Mouse (Mus musculus) lung, postnatal 14 days (tissue): ENCODE data around the gene Zmynd12.

Experiments used
- DNase-seq: peaks from one replicate; pipeline ENCODE4 v3.0.0; 2021

The Zmynd12 gene

GRCm38 (mm10) chr4:119450436-119450835 is 27.8 kb downstream of the Zmynd12 start:
- DNase-seq, result no peak

GRCm38 (mm10) chr4:119453128-119453527 is 30.5 kb downstream of the Zmynd12 start:
- DNase-seq, result no peak

- DNase-seq, result no peak
Measured at GRCm38 (mm10) chr4:119453533-119453932, 30.9 kb downstream of the Zmynd12 start.

- peak; percentile 24 for DNase-seq
Measured at GRCm38 (mm10) chr4:119460296-119460695, 37.7 kb downstream of the Zmynd12 start.

- DNase-seq, result peak; percentile 39
Measured at GRCm38 (mm10) chr4:119460728-119461141, 38.1 kb downstream of the Zmynd12 start.

GRCm38 (mm10) chr4:119462457-119462856 is 39.8 kb downstream of the Zmynd12 start:
- DNase-seq, result no peak

- DNase-seq, result peak; percentile 65
Measured at GRCm38 (mm10) chr4:119462858-119463755, 40.5 kb downstream of the Zmynd12 start.

GRCm38 (mm10) chr4:119463756-119464419 is 41.3 kb downstream of the Zmynd12 start:
- no peak for DNase-seq

- no peak for DNase-seq
Measured at GRCm38 (mm10) chr4:119465841-119466240, 43.2 kb downstream of the Zmynd12 start.

- peak; percentile 31 for DNase-seq
Measured at GRCm38 (mm10) chr4:119467720-119468380, 45.2 kb downstream of the Zmynd12 start.

GRCm38 (mm10) chr4:119472545-119472944 is 49.9 kb downstream of the Zmynd12 start:
- no peak for DNase-seq

- no peak for DNase-seq
Measured at GRCm38 (mm10) chr4:119473150-119473549, 50.5 kb downstream of the Zmynd12 start.

GRCm38 (mm10) chr4:119483051-119483450 is 60.4 kb downstream of the Zmynd12 start:
- DNase-seq, result no peak

GRCm38 (mm10) chr4:119484882-119485281 is 62.3 kb downstream of the Zmynd12 start:
- no peak for DNase-seq

- DNase-seq, result no peak
Measured at GRCm38 (mm10) chr4:119489666-119490065, 67.1 kb downstream of the Zmynd12 start.

- DNase-seq, result peak; percentile 27
Measured at GRCm38 (mm10) chr4:119490806-119491205, 68.2 kb downstream of the Zmynd12 start.

- DNase-seq, result peak; percentile 67
Measured at GRCm38 (mm10) chr4:119492291-119492932, 69.8 kb downstream of the Zmynd12 start, which contains the start of gene Rimkla. Gene Rimkla, minus strand, starts transcription at chr4:119492628.

GRCm38 (mm10) chr4:119492933-119493327 is 70.3 kb downstream of the Zmynd12 start:
- DNase-seq, result no peak

GRCm38 (mm10) chr4:119498319-119498848 is 75.8 kb downstream of the Zmynd12 start:
- no peak for DNase-seq

- no peak for DNase-seq
Measured at GRCm38 (mm10) chr4:119511591-119511990, 89.0 kb downstream of the Zmynd12 start.

- DNase-seq, result peak; percentile 20
Measured at GRCm38 (mm10) chr4:119512731-119513141, 90.1 kb downstream of the Zmynd12 start.
